Mouse (Mus musculus): ENCODE measurements around the gene Ucn2. TPM values are rescaled to one million over a fixed set of nuclear protein-coding genes. Genes with fewer than 3 reads are reported as not detected.

Gene Ucn2
- polyA plus RNA-seq (2015; fragmentation: Nextera tagmentation; extraction: Ambion mirVana) = not detected in 2 replicates

DNA sequence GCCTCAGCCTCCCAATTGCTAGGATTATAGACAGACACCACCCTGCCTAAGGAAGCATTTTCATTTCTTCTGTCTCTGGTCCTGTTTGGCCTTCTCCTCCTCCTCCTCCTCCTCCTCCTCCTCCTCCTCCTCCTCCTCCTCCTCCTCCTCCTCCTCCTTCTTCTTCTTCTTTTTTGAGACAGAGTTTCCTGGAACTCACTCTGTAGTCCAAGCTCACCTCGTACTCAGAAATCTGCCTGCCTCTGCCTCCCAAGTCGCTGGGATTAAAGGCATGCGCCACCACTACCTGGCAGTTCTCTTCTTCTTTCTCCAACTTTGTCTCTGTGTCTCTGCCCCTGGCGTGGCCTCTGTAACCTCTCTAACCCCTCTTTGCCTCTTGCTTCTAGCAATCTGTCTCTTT is at the start of gene Ucn2:
TSS of gene Ucn2 (plus strand) at position 301 of the 400 bp plus-strand sequence.
- ATAC-seq = no peak
- H3K9me3 ChIP-seq (ENCODE audit: control insufficient read depth, low read length) = no peaks in the 10 kb centered on the region

GRCm38 (mm10) chr9:108936418-108937364 is 49.1 kb upstream of the Ucn2 start, which contains the start of gene Uqcrc1:
TSS of gene Uqcrc1 (plus strand) at chr9:108936633.
- WGBS = under 1% methylated on average over 58 of the region's 58 CpGs
- Histone ChIP-seq H3K4me3 (replicated peaks; ENCODE audit: low read length) (peak within 1 kb of the TSS; percentile 98), H3K36me3 (ENCODE audit: control insufficient read depth, insufficient read depth) (peaks cover 13% of the 10 kb centered on the region), H3K27me3 (replicated peaks; ENCODE audit: control insufficient read depth, insufficient read depth, low read length) (no peaks in the 10 kb centered on the region), H3K9me3 (ENCODE audit: control insufficient read depth, low read length) (no peaks in the 10 kb centered on the region), H3K4me1 (replicated peaks; ENCODE audit: control insufficient read depth, insufficient read depth, low read length) (peaks cover 8% of the 10 kb centered on the region), H3K27ac (ENCODE audit: low read length) (no peak within 1 kb of the TSS; the same call in 1 of the 2 replicates), H3K9ac (replicated peaks; ENCODE audit: low read depth, low read length) (peak within 1 kb of the TSS; percentile 95), H3K4me2 (ENCODE audit: low read length) (peak within 1 kb of the TSS; percentile 83)
- peak; percentile 86 for ATAC-seq

More for the DNA sequence above, at the start of gene Ucn2:
- Histone ChIP-seq H3K4me1 (replicated peaks; ENCODE audit: control insufficient read depth, insufficient read depth, low read length) (peaks cover under 1% of the 10 kb centered on the region), H3K4me2 (ENCODE audit: low read length) (no peak within 1 kb of the TSS), H3K36me3 (ENCODE audit: control insufficient read depth, insufficient read depth) (no peaks in the 10 kb centered on the region), H3K27ac (ENCODE audit: low read length) (no peak within 1 kb of the TSS), H3K9ac (replicated peaks; ENCODE audit: low read depth, low read length) (no peak within 1 kb of the TSS), H3K4me3 (replicated peaks; ENCODE audit: low read length) (no peak within 1 kb of the TSS), H3K27me3 (replicated peaks; ENCODE audit: control insufficient read depth, insufficient read depth, low read length) (no peaks in the 10 kb centered on the region)
- WGBS = 93% methylated on average over 4 of the region's 4 CpGs

DNA sequence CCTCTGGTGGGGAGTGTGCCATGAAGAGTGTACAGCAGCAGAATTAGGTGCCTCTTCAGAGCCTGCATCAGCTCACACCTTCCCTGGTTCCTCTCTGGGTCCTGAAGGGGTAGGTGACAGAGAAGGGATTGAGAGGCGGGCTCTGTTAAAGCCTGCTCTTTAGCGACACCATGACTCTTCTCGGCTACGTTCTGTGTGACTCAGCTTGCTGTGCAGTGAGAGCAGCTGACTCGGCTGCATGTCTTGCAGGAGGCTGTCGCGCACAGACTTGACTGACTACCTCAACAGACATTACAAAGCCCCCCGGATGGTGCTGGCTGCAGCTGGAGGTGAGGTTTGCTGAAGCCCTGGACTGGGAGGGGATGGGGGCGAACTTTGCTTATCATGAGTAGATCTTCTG is 40.7 kb upstream of the Ucn2 start:
- WGBS = 87% methylated on average over 9 of the region's 9 CpGs
- H3K9ac ChIP-seq (replicated peaks; ENCODE audit: low read depth, low read length) = no peak overlapping the region
- no peaks in the 10 kb centered on the region; the same call in 1 of the 2 replicates for H3K4me1 ChIP-seq (replicated peaks; ENCODE audit: control insufficient read depth, insufficient read depth, low read length)
- no peaks in the 10 kb centered on the region for H3K27me3 ChIP-seq (replicated peaks; ENCODE audit: control insufficient read depth, insufficient read depth, low read length)
- H3K4me3 ChIP-seq (replicated peaks; ENCODE audit: low read length) = no peak overlapping the region
- H3K27ac ChIP-seq (ENCODE audit: low read length) = no peak overlapping the region
- peaks cover 59% of the 10 kb centered on the region for H3K36me3 ChIP-seq (ENCODE audit: control insufficient read depth, insufficient read depth)
- ATAC-seq = no peak
- no peak overlapping the region for H3K4me2 ChIP-seq (ENCODE audit: low read length)
- no peaks in the 10 kb centered on the region for H3K9me3 ChIP-seq (ENCODE audit: control insufficient read depth, low read length)

GRCm38 (mm10) chr9:108945608-108946007 is 40.2 kb upstream of the Ucn2 start:
- no peak overlapping the region for H3K4me3 ChIP-seq (replicated peaks; ENCODE audit: low read length)
- H3K9me3 ChIP-seq (ENCODE audit: control insufficient read depth, low read length) = no peaks in the 10 kb centered on the region
- H3K9ac ChIP-seq (replicated peaks; ENCODE audit: low read depth, low read length) = no peak overlapping the region
- no peaks in the 10 kb centered on the region; the same call in 1 of the 2 replicates for H3K4me1 ChIP-seq (replicated peaks; ENCODE audit: control insufficient read depth, insufficient read depth, low read length)
- peaks cover 63% of the 10 kb centered on the region for H3K36me3 ChIP-seq (ENCODE audit: control insufficient read depth, insufficient read depth)
- no peak overlapping the region for H3K27ac ChIP-seq (ENCODE audit: low read length)
- no peaks in the 10 kb centered on the region for H3K27me3 ChIP-seq (replicated peaks; ENCODE audit: control insufficient read depth, insufficient read depth, low read length)
- ATAC-seq = no peak
- WGBS = 89% methylated on average over 5 of the region's 5 CpGs
- no peak overlapping the region for H3K4me2 ChIP-seq (ENCODE audit: low read length)

DNA sequence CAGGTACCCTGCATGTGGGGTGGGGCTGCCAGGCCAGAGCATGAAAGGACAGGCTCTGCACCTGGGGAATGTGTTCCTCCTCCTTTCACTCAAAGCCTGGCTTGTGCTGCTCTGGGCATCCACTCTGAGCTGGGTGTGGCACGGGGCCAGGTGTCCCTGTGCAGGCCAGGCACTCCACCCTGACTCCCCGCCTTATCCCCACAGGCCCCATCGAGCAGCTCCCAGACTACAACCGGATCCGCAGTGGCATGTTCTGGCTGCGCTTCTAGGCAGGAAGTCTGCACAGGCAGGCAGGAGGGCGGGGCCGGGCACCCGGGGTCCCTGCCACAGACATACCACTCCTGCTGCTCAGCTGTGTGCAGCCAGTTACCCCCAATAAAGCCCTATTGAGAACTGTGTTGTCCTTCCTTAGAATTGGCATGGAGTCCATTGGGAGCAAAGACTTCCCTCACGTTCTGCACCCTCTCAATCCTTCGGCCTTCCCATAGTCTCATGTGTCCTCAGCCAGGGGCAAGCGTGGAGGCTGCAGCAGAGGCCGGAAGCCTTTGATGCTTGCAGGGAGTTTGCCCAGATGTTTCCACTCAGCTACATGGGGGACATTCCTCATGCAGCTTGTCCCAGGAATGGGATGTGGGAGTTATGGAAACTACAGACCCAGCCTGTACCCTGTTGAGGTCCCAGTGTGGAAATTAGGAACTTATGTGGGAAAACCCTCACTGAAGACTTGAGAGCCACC is 36.4 kb upstream of the Ucn2 start:
- H3K36me3 ChIP-seq (ENCODE audit: control insufficient read depth, insufficient read depth) = peaks cover 44% of the 10 kb centered on the region
- no peak overlapping the region for H3K9ac ChIP-seq (replicated peaks; ENCODE audit: low read depth, low read length)
- 91% methylated on average over 13 of the region's 13 CpGs for WGBS
- H3K4me3 ChIP-seq (replicated peaks; ENCODE audit: low read length) = no peak overlapping the region
- no peak for ATAC-seq
- no peak overlapping the region for H3K4me2 ChIP-seq (ENCODE audit: low read length)
- H3K4me1 ChIP-seq (replicated peaks; ENCODE audit: control insufficient read depth, insufficient read depth, low read length) = no peaks in the 10 kb centered on the region
- H3K27ac ChIP-seq (ENCODE audit: low read length) = no peak overlapping the region
- H3K9me3 ChIP-seq (ENCODE audit: control insufficient read depth, low read length) = no peaks in the 10 kb centered on the region
- peaks cover 20% of the 10 kb centered on the region for H3K27me3 ChIP-seq (replicated peaks; ENCODE audit: control insufficient read depth, insufficient read depth, low read length)

- 90% methylated on average over 9 of the region's 9 CpGs for WGBS
- Histone ChIP-seq H3K4me3 (replicated peaks; ENCODE audit: low read length) (no peak overlapping the region), H3K27me3 (replicated peaks; ENCODE audit: control insufficient read depth, insufficient read depth, low read length) (peaks cover 21% of the 10 kb centered on the region), H3K36me3 (ENCODE audit: control insufficient read depth, insufficient read depth) (peaks cover 37% of the 10 kb centered on the region), H3K27ac (ENCODE audit: low read length) (no peak overlapping the region), H3K4me1 (replicated peaks; ENCODE audit: control insufficient read depth, insufficient read depth, low read length) (no peaks in the 10 kb centered on the region), H3K4me2 (ENCODE audit: low read length) (no peak overlapping the region), H3K9ac (replicated peaks; ENCODE audit: low read depth, low read length) (no peak overlapping the region), H3K9me3 (ENCODE audit: control insufficient read depth, low read length) (no peaks in the 10 kb centered on the region)
- ATAC-seq = no peak
Observed at GRCm38 (mm10) chr9:108949967-108950728, 35.7 kb upstream of the Ucn2 start.

- WGBS = 12% methylated on average over 14 of the region's 15 CpGs
- peaks cover 21% of the 10 kb centered on the region for H3K27me3 ChIP-seq (replicated peaks; ENCODE audit: control insufficient read depth, insufficient read depth, low read length)
- H3K27ac ChIP-seq (ENCODE audit: low read length) = no peak within 1 kb of the TSS
- ATAC-seq = no peak
- no peak within 1 kb of the TSS for H3K4me2 ChIP-seq (ENCODE audit: low read length)
- H3K4me3 ChIP-seq (replicated peaks; ENCODE audit: low read length) = no peak within 1 kb of the TSS
- H3K4me1 ChIP-seq (replicated peaks; ENCODE audit: control insufficient read depth, insufficient read depth, low read length) = no peaks in the 10 kb centered on the region
- H3K36me3 ChIP-seq (ENCODE audit: control insufficient read depth, insufficient read depth) = peaks cover 19% of the 10 kb centered on the region
- H3K9me3 ChIP-seq (ENCODE audit: control insufficient read depth, low read length) = no peaks in the 10 kb centered on the region
- no peak within 1 kb of the TSS for H3K9ac ChIP-seq (replicated peaks; ENCODE audit: low read depth, low read length)
Observed at GRCm38 (mm10) chr9:108953081-108953636, 32.7 kb upstream of the Ucn2 start, which contains the start of gene Col7a1. TSS of gene Col7a1 (plus strand) at chr9:108953586.

- Histone ChIP-seq H3K9me3 (ENCODE audit: control insufficient read depth, low read length) (no peaks in the 10 kb centered on the region), H3K9ac (replicated peaks; ENCODE audit: low read depth, low read length) (no peak overlapping the region), H3K4me3 (replicated peaks; ENCODE audit: low read length) (no peak overlapping the region), H3K36me3 (ENCODE audit: control insufficient read depth, insufficient read depth) (peaks cover 3% of the 10 kb centered on the region), H3K27me3 (replicated peaks; ENCODE audit: control insufficient read depth, insufficient read depth, low read length) (peaks cover 21% of the 10 kb centered on the region), H3K4me2 (ENCODE audit: low read length) (no peak overlapping the region), H3K27ac (ENCODE audit: low read length) (no peak overlapping the region), H3K4me1 (replicated peaks; ENCODE audit: control insufficient read depth, insufficient read depth, low read length) (no peaks in the 10 kb centered on the region)
- 93% methylated on average over 11 of the region's 11 CpGs for WGBS
- ATAC-seq = no peak
Observed at GRCm38 (mm10) chr9:108955241-108955640, 30.6 kb upstream of the Ucn2 start.
